Mouse (Mus musculus) heart, embryonic 14.5 days (tissue): ENCODE measurements around the gene Ect2l. TPM values are rescaled to one million over a fixed set of nuclear protein-coding genes. Genes with fewer than 3 reads are reported as not detected.

Source experiments
- ATAC-seq: fragments of 200-750 bp; cut with Nextera tagmentation; 2 replicates; pipeline ENCODE4 v1.8.0; 2017; ENCODE audit warnings: low read depth, moderate TSS enrichment; ENCODE audit not compliant: insufficient number of reproducible peaks, insufficient read depth, low FRiP score
- H3K27ac ChIP-seq, 2 experiments: fragments of 200-500 bp in 1 of 2; fragments of 300-500 bp in 1 of 2; sonication (generic) in 1 of 2; replicated peaks in 1 of 2; 2 replicates each; pipeline ENCODE4 v1.5.1; 2012 to 2014; ENCODE audit warnings: low read depth in 2 of 2, low read length in 2 of 2, control low read depth in 1 of 2, mild to moderate bottlenecking in 1 of 2, mixed read lengths in 1 of 2; ENCODE audit not compliant: control insufficient read depth in 1 of 2, insufficient read depth in 1 of 2
- H3K27me3 ChIP-seq: fragments of 300-500 bp; sonication (generic); 2 replicates; pipeline ENCODE4 v1.6.1; 2014; ENCODE audit warnings: mild to moderate bottlenecking, low read length, control low read depth; ENCODE audit not compliant: control insufficient read depth, insufficient read depth
- H3K36me3 ChIP-seq: fragments of 300-500 bp; sonication (generic); 2 replicates; pipeline ENCODE4 v1.6.1; 2014; ENCODE audit warnings: mild to moderate bottlenecking, control low read depth, low read length, mixed read lengths; ENCODE audit not compliant: control insufficient read depth, insufficient read depth
- H3K4me1 ChIP-seq, 2 experiments: fragments of 200-500 bp in 1 of 2; fragments of 300-500 bp in 1 of 2; sonication (generic) in 1 of 2; 2 replicates each; pipeline ENCODE4 v1.6.1; 2012 to 2014; ENCODE audit warnings: low read length in 2 of 2, control low read depth in 1 of 2, mixed read lengths in 1 of 2; ENCODE audit not compliant: control insufficient read depth in 2 of 2, insufficient read depth in 2 of 2
- H3K4me2 ChIP-seq: fragments of 300-500 bp; sonication (generic); 2 replicates; pipeline ENCODE4 v1.6.1; 2014; ENCODE audit warnings: mild to moderate bottlenecking, low read length
- H3K4me3 ChIP-seq, 2 experiments: fragments of 200-500 bp in 1 of 2; fragments of 300-500 bp in 1 of 2; sonication (generic) in 1 of 2; 2 replicates each; pipeline ENCODE4 v1.5.1; 2012 to 2014; ENCODE audit warnings: low read length in 2 of 2, mild to moderate bottlenecking in 2 of 2, control low read depth in 1 of 2, low read depth in 1 of 2, moderate library complexity in 1 of 2; ENCODE audit not compliant: control insufficient read depth in 1 of 2, insufficient read depth in 1 of 2
- H3K9ac ChIP-seq: fragments of 300-500 bp; sonication (generic); 2 replicates; pipeline ENCODE4 v1.6.1; 2014; ENCODE audit warnings: mild to moderate bottlenecking, low read length
- H3K9me3 ChIP-seq: fragments of 300-500 bp; sonication (generic); 2 replicates; pipeline ENCODE4 v1.6.1; 2016; ENCODE audit warnings: low read length, control low read depth; ENCODE audit not compliant: control insufficient read depth
- WGBS: fragments of 180-500 bp; shearing (Covaris S2); extraction: QIAGEN DNeasy Blood & Tissue Kit; methylation state at CpG from one replicate; pipeline ENCODE4 v1.1.7; 2014; 5-methylcytosine and 5-hydroxymethylcytosine counted together
- polyA plus RNA-seq: library from polyadenylated mRNA; unstranded; fragments of >200 nt; fragmentation: Nextera tagmentation; extraction: Ambion mirVana; gene quantifications from 2 replicates; pipeline ENCODE4 v1.2.1, GENCODE M21; 2014

Ect2l gene
- polyA plus RNA-seq, 1 experiment from 2014 or later, result 0.55 TPM

DNA sequence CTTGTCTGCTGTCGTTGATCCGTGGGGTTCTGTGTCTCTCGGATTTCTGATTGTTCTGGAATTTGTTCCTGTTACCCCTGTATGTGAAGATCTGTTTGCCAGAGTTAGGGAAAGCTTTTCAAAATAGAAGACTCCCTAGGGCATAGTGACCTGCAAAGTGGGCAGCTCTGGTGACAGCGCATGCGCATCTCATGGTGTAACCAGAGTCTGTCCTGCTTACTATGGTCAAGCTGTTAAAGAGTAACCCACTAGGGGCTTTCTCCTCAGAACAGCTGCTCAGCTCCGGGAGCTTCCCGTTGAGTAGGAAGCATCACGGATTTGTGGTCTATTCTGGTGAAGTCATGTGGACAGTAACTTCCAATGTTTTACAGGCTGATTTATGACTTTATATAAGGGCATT, 92.4 kb downstream of the Ect2l start:
- Histone ChIP-seq H3K4me3 (no peak overlapping the region), H3K9me3 (no peaks in the 10 kb centered on the region), H3K27me3 (no peaks in the 10 kb centered on the region), H3K4me2 (no peak overlapping the region), H3K36me3 (peaks cover 94% of the 10 kb centered on the region), H3K9ac (no peak overlapping the region), H3K27ac (no peak overlapping the region), H3K4me1 (no peaks in the 10 kb centered on the region)
- no peak for ATAC-seq
- 88% methylated on average over 8 of the region's 8 CpGs for WGBS

DNA sequence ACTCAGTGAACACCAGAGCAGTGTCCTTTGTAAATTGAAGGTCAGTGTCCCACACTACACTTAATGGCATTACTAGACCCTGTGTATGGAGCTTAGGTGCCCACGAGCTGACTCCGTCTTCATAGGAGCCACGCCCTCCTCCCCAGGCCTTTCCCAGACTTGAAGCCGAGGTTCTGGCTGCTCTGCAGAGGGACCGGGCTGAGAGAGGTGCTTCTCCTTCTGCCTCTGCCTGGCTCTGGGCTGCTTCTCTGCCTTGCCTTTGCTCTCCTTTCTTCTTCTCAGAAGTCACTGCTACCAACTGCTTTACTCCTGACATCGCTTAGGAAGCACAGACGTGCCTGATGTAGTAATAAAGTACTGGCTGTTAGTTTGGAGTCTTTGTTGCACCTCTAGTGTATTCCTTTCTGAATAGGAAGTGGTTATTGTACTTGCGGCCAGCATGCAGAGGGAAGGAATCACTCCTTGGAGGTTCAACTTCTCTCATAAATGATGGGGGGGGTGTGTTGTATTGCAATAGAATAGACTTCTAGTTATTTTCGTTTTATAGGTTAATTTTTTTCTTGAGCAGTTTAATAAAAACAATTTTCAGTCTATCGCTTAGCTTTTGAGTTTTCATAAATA, 97.1 kb downstream of the Ect2l start:
- no peak for ATAC-seq
- no peaks in the 10 kb centered on the region for H3K27me3 ChIP-seq
- H3K27ac ChIP-seq, result no peak overlapping the region
- no peak overlapping the region for H3K4me2 ChIP-seq
- H3K9me3 ChIP-seq, result no peaks in the 10 kb centered on the region
- no peaks in the 10 kb centered on the region for H3K4me1 ChIP-seq
- no peak overlapping the region for H3K4me3 ChIP-seq
- H3K9ac ChIP-seq, result no peak overlapping the region
- peaks cover 53% of the 10 kb centered on the region for H3K36me3 ChIP-seq
- WGBS, result 85% methylated on average over 10 of the region's 10 CpGs

DNA sequence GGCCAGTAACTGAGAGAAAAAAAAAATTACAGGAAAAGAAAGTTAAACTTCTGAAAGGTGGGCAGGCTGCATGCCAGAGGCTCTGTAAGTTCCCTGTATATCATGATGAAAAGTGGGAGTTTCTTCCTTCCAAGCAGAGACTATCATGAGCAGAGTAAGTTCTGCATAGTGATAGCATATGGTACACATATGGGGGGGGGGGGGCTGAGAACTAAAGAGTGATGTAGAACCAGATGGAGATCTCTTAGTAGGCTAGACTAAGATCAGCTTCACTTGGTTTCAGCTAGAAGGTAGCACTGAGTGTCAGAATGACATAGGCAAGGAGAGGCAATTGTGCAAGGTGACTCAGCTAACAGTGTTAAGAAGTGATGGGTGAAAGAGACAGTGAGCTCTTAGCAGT, 99.8 kb downstream of the Ect2l start:
- Histone ChIP-seq H3K4me3 (no peak overlapping the region), H3K36me3 (peaks cover 43% of the 10 kb centered on the region), H3K27ac (no peak overlapping the region), H3K4me2 (no peak overlapping the region), H3K27me3 (no peaks in the 10 kb centered on the region), H3K4me1 (no peaks in the 10 kb centered on the region), H3K9me3 (no peaks in the 10 kb centered on the region), H3K9ac (no peak overlapping the region)
- ATAC-seq, result no peak

- no peaks in the 10 kb centered on the region for H3K4me1 ChIP-seq
- H3K9ac ChIP-seq, result no peak overlapping the region
- no peaks in the 10 kb centered on the region for H3K27me3 ChIP-seq
- no peak for ATAC-seq
- WGBS, result 64% methylated on average over 5 of the region's 5 CpGs
- no peak overlapping the region for H3K4me2 ChIP-seq
- peaks cover 41% of the 10 kb centered on the region for H3K36me3 ChIP-seq
- no peak overlapping the region for H3K27ac ChIP-seq
- H3K4me3 ChIP-seq, result no peak overlapping the region
- H3K9me3 ChIP-seq, result no peaks in the 10 kb centered on the region
Observed at GRCm38 (mm10) chr10:18107471-18107870, 103.2 kb downstream of the Ect2l start.

DNA sequence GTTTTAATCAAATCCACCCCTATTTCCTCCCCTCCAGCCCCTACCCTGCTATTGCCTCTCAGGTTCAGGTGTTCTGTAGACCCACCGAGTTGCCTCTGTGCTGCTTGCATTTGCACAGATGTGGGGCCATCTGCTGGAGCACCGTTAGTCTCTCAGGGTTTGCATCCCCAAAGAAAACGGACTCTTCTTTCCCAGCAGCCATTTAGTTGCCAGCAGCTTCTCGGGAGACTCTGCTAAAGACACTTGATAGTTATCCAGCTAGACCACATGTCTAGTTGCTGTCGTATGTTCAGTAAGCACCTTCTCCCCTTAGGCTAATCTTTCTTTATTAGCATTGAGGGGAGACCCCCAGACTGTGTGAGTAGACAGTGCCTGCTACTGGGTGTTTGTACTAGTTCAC, 108.5 kb downstream of the Ect2l start:
- Histone ChIP-seq H3K27ac (no peak overlapping the region), H3K36me3 (peaks cover 55% of the 10 kb centered on the region)
- no peak for ATAC-seq

DNA sequence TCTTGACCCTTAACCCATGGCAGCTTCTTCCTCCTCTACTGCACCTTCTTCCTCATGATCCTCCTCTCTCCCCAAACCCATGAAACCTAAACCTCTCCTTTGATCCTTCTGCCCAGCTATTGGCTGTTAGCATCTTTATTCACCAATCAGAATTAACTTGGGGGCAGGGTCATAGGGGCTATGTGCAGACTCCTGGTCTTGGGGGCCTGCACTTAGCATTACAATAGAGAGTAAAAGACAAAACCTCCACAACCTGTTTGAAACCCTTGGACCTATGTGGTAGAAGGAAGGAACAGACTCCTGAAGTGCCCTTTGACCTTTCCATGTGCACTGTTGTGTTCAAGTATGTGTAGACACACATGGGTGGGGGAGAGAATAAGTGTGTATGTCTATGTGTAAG, 120.0 kb downstream of the Ect2l start:
- Histone ChIP-seq H3K4me3 (no peak overlapping the region), H3K4me1 (no peaks in the 10 kb centered on the region), H3K4me2 (no peak overlapping the region), H3K9ac (no peak overlapping the region), H3K36me3 (peaks cover 50% of the 10 kb centered on the region), H3K27ac (no peak overlapping the region), H3K27me3 (no peaks in the 10 kb centered on the region), H3K9me3 (peaks cover 5% of the 10 kb centered on the region)
- no peak for ATAC-seq

More for the DNA sequence above, 108.5 kb downstream of the Ect2l start:
- Histone ChIP-seq H3K27me3 (no peaks in the 10 kb centered on the region), H3K4me2 (no peak overlapping the region), H3K9ac (no peak overlapping the region), H3K9me3 (no peaks in the 10 kb centered on the region), H3K4me1 (no peaks in the 10 kb centered on the region), H3K4me3 (no peak overlapping the region)
- 59% methylated on average over 5 of the region's 5 CpGs for WGBS

- H3K27ac ChIP-seq, result no peak overlapping the region
- ATAC-seq, result no peak
- H3K36me3 ChIP-seq, result no peaks in the 10 kb centered on the region
- peaks cover 5% of the 10 kb centered on the region for H3K9me3 ChIP-seq
- peaks cover 0 to 17% of the 10 kb centered on the region in 2 experiments; a peak in 2 of 4 replicates for H3K4me1 ChIP-seq
- no peak overlapping the region for H3K4me2 ChIP-seq
- no peak overlapping the region for H3K4me3 ChIP-seq
- 89% methylated on average over 6 of the region's 6 CpGs for WGBS
- no peaks in the 10 kb centered on the region for H3K27me3 ChIP-seq
- no peak overlapping the region for H3K9ac ChIP-seq
Observed at GRCm38 (mm10) chr10:18082772-18083171, 127.9 kb downstream of the Ect2l start.

- Histone ChIP-seq H3K36me3 (no peaks in the 10 kb centered on the region), H3K9ac (no peak overlapping the region), H3K27ac (no peak overlapping the region), H3K27me3 (no peaks in the 10 kb centered on the region), H3K9me3 (peaks cover 4% of the 10 kb centered on the region), H3K4me3 (no peak overlapping the region), H3K4me2 (no peak overlapping the region), H3K4me1 (peaks cover 0 to 20% of the 10 kb centered on the region in 2 experiments; a peak in 2 of 4 replicates)
- WGBS, result 90% methylated on average over 1 of the region's 1 CpGs
- no peak for ATAC-seq
Observed at GRCm38 (mm10) chr10:18081536-18081935, 129.2 kb downstream of the Ect2l start.
